Mouse (Mus musculus): Measurements from ENCODE around the gene Pamr1.

Pamr1 gene

DNA sequence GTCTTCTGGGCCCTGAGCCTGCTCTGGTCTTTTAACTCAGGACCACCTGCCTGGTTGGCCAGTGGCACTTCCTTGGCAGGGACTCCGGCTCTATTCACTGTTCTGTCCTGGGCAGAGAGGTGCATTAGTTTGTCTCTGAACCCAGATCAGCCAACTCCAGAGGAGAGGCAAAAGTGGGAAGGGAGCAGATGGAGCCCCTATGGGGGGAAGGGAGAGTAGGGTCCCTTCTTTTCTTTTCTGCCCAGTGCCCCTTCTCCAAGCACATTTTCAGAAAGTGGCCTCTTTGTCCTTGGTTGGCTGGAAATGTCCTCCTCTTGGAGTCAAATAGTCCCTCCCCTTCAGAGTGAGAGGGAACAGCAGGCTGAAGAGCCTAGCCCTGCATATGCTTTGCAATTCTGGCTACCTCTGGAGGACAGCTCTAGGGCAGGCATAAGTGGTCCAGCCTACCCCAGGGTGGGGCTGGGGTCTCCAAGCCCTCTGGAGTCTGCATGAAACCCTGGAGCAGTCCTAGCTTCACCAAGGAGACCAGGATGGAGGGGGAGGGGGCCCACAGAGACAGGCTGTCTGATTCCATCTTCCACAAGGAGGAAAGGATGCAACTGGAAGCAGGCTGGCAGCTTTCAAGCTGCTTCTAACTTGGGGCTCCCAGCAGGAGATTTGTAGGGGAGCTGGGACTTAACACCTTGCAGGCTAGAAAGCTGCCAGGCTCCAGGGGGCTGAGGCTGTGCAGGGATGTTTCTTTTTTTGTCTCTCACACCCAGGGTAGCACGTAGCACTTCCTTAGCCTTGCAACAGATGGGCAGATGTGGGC, 49.3 kb downstream of the Pamr1 start:
- DNase-seq (ENCODE audit: low read depth, low spot score): peak; percentile 52

DNA sequence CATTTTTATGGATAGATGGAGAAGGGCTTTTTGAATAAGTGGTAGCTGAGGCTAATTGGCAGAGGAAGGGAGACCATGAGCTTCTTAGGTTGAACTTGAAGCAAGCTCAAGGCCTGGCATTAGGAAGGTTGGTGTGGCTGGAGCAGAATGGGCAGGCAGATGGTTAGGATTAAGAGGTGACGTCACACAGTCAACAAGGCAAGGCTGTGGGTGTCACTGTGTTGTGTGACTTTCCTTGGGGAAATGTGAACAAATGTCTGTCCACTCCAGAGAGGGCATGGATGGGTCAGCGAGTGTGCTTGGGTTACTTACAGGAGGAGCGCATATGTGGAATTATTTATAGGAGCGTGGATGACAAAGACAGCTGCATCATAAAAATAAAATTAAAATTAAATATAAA, 50.7 kb downstream of the Pamr1 start:
- DNase-seq (ENCODE audit: low read depth, low spot score): no peak

DNA sequence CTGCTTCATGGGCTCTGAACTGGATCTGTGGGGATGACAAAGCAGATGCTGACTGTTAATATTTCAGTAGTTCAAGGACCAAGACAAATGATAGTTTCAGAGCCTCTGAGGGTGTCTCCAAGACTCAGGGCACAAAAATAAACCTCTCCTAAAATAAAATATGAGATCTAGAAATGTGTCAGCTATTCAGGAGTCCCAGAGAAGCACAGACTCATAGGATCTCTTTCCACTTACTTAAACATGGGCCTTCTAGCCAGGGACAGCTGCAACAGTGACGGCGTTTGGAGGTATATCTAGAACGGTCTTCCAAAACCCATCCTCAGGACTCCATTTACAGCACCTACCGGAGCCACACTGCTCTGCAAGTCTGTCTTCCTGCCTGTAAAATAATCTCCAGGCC, 60.7 kb downstream of the Pamr1 start:
- no peak for DNase-seq (ENCODE audit: low read depth, low spot score)

DNA sequence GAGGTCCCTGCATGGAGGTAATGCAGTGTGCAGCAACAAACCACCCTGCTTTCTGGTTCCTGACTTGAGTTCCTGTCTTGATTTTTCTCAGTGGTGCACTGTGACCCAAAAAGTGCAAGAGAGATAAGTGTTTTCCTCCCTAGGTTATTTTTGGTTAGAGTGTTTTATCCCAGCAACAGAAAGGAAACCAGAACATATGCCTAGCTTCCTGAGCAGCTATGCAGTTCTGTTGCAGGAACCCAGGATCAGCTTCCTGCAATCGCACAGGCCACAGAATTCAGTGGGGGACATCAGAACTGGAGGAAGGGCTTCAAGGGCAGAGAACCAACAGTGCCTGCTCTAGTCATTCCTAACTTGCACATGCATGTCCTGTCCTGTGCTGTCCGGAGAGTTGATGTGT, 66.8 kb downstream of the Pamr1 start:
- DNase-seq (ENCODE audit: low read depth, low spot score): no peak

DNA sequence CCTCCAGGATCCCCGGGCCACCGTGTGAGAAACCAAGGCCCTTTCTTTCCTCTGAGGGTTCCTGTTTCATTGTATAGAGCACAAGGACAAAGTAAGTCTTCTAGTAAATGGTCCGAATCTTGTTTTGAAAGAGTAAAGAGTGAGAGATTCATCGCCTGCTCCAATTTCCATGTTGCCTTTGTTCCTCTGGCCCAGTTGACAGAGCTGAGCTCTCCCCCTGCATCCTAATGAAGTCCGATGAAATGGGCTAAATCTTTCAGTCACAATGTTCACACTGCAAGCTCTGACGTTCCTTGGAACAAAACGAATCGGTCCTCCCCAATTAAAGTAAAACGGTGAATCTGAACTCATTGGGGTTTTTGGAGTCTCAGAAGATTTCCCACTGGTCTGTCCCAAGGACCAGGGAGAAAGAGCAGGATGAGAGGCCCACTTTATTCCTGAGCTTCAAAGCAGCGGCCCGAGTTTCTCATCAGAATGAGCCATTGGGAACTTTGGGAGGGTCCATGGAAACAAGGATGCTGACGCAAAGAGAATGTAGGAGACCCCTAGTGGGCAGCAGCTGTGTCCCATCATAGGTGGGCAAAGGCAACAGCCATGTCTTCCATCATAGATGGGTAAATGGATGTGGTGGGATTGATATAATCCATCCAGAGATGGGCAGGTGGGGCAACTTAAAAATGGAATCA, 71.1 kb downstream of the Pamr1 start:
- DNase-seq (ENCODE audit: low read depth, low spot score): peak; percentile 22

DNA sequence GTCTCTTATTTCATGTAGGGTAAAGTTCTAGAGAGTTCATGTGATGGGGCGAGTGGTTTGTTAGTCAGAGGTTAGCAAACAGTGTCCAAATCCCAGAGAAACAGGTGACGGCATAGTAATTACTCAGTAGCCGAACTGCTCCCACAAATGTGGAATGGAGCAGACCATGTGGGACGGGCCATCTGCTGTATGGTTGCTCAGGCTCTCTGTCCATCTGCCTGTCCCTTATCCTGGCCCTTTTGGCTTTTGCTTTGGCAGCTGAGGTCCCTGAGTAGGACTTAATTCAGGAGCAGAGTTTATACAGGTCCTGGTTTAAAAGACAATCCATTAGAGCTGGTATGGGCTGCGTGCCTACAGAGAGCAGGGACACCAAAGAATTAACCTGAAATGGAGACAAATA, 72.4 kb downstream of the Pamr1 start:
- DNase-seq (ENCODE audit: low read depth, low spot score): no peak

DNA sequence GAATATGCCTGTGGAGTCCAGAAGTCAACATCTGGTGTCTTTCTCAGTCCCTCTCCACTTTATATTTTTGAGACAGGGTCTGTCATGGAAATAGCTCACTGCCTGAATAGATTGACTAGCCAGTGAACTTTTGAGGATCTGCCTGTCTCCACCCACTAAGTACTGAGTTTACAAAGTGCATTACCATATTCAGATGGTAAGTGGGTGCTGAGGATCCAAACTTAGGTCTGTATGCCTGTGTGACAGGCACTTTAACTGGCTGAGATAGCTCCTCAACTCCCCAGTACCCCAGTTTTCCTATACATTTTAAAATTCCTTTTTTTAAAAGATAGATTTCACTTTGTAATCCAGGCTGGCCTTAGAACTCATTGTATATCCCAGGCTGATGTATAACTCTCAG, 73.1 kb downstream of the Pamr1 start:
- DNase-seq (ENCODE audit: low read depth, low spot score): no peak

DNA sequence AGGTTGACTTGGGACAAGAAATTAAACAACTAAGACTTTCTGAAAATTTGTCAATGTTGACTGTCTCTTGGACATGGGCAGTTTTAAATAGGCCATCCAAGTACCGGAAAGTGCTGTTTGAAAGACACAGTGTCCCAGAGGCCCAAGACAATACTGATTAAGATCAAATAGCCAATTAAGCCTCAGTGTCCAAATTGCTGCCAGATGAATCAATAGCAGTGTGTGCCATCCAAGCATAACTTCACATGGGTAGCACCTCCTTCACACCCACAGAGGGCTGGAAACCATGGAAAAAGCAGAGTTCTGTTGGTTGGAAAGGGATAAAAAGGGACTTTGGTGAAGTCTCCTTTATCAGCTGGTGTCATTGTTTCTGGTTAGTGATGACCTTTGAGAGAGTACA, 74.7 kb downstream of the Pamr1 start:
- no peak for DNase-seq (ENCODE audit: low read depth, low spot score)

DNA sequence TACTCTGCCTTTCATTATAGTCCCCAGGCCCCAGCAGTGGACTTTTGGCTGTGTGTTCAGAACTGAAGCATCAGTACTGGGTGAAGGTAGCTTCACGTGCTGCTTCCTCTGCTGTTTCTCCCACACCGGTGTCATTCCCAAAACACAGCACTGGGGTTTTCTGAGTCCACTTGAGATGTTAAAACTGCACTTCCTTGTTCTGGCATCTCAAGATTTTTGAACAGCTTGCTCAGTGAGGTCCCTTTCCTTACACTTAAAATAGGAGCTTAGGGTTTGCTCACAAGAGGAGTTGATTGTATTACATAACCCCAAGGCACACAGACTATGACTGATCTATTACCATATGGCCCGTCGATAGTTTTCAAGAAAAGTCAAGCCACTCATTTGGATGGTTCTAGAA, 82.5 kb downstream of the Pamr1 start:
- no peak for DNase-seq (ENCODE audit: low read depth, low spot score)

DNA sequence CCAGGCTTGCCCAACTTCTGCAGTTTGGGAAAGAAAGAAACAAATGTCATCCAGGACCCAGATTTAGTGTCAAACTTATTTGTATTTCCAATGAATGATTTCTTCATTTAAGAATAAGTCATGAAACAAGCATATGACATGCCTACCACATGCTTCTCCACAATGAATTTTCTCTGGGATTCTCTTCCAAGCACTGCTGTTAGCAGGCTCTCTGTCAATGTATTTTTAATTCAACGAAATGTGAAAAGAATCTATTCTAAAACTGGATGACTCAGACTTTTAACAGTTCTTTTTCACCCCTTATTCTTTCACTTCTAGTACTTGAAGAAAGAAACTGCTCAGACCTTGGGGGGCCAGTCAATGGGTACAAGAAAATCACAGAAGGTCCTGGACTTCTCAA, 84.2 kb downstream of the Pamr1 start:
- DNase-seq (ENCODE audit: low read depth, low spot score): no peak

DNA sequence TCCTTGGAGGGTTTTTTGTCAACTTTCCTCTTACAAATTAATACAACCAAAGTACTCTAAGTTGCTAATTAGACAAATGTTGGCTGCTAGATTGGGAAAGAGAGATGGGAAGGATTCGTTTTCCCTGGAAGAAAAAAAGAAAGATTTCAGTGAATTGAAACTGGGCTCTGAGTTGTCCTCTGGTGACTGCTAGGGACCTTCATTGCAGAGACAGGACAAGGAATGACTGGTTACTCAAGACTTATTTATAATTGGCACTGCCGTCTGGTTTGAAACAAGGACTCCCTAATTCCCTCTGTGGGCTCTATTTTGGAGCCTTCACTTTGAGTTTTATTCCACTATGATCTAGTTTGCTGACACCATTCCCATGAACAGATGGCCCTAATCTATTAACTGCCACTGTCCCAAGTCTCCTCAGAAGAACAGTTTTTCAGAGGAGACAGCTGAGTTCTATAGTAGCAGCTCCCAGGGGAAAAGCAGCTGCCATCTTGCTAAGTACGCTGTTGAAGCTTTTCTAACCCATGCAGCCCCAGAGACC, 85.8 kb downstream of the Pamr1 start:
- no peak for DNase-seq (ENCODE audit: low read depth, low spot score)

DNA sequence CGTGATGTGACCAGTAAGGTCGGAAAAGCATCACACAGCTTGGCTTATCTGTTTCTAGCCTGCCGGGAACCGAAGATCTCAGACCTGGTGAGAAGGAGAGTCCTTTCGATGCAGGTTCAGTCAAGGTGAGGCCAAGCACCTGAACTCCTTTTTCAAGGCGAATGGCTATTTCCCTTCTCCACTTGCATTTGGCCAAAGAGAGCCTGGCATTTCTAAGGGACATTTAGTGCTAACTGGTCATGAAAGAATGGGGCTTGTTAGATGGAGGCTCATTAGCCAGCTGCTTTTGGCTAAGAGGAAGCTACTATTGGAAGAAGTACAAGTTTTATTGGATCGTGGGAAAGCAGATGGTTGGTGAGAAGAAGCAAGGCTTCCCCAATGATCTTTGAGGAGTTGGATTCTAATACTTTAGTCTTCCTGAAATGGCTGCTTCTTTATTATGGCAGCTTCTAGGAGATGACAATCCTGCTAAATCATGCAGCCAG, 86.3 kb downstream of the Pamr1 start:
- DNase-seq (ENCODE audit: low read depth, low spot score): no peak

DNA sequence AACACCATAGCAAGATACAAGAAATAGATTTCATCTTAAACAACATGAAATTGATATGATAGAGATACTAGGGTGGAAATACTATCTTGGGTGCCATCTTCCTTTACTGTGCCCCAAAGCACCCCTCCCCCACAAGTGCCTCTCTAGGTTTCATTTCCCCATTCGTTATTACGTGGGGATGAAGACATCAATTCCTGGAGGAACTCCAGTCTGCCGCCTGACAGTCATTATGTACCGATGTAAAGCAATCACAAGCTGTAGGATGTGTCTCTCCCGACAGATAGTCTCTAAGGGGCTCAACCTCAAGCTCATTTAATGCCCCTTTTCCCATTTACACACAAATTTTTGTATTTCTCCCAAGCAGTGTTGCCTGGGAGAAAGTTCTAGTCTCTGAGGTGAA, 88.3 kb downstream of the Pamr1 start:
- DNase-seq (ENCODE audit: low read depth, low spot score): no peak

DNA sequence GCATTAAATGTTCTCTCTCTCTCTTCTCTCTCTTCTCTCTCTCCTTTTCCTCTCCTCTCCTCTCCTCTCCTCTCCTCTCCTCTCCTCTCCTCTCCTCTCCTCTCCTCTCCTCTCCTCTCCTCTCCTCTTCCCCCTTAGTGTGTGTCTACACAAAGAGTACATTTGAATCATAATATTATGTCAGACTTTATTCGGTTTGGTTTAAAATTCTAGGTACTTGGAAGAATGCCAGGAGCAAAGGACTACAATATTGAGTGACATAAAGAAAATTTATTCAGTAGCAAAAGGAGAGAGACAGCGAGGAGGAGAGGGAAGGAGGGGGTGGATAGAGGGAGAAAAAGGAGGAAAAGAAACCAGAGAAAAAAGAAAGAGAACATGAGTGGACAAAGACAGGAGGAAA, 88.9 kb downstream of the Pamr1 start:
- no peak for DNase-seq (ENCODE audit: low read depth, low spot score)

DNA sequence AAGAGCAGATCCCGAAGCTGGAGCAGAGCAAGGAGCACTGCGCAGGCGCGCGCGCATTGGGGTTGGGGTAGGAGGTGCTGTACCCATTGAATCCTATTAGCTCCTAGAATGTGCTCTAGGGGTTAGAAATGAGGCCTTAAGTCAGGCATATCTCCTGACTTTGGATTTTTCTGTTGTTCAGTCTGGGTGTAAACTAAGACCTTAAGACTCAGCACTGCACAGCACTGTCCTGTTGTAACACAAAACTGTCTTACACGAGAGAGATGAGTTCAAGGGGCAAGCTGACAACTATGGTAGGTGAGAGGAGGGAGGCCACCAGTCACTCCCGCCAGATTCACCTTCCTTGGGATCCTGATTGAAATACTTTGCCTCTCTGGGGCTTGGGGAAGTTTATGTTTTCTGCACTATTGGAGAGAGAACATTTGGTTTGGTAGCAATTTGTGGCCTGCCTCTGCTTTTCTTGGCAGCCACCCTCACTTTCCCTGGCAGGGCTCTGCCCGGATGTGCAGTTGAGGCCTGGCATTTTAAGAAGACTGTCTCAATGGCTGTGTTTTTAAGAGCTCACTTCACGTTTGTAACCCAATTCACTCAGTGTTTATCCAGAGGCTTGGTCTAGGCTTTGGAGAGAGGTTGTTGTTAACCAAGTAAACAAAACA, 99.2 kb downstream of the Pamr1 start:
- no peak for DNase-seq (ENCODE audit: low read depth, low spot score)

DNA sequence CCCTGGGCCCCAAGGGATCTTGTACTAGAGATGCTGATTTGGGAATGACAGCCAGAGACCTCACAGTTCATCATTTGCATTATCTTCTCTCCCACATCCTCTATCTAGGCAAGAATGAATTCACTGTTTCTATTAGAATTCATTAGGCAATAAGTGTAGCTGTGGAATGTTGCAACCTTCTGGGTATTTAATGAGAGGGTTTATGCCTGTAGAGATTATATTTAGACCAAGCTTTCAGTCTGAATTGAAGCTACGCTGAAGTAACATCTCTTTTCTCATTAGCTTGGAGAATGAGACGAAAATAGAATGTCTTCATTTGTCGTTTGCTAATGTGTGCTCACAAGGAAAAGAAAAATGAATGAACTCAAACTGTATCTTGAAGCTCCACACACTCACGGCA, 100.5 kb downstream of the Pamr1 start:
- DNase-seq (ENCODE audit: low read depth, low spot score): no peak

DNA sequence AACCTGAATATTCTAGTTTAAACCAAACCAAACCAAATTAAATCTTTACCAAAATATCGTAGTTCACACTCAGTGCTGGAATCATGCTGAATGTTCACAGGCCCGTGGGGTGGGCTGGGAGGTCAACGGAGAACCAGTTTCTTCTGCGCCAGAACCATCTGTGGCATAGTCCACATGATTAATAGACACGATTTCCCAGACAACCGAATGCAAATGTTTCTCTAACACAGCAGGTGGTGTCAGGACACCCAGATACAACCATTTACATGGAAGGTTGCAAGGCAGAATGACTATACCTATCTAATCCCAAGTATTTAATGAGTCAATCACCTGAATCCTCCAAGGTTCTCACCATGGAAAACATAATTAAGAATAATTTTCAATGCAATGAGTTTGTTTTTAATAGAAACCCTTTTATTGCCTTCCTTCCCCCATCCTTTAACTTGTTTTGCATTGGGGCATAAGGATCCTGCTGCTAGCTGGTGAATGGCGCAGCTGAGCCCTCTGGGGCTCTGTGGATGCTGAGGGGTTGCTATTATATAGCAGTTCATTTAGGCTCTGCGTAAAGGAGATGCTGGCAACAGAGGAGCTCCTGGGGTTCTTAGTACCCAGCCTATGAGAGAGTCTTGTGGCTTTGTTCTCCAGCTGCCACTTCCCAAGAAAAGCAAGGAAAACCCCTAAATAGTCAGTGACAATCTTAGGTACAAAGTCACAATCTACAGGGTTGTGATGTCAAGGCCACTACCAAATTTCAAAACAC, 106.3 kb downstream of the Pamr1 start:
- DNase-seq (ENCODE audit: low read depth, low spot score): no peak

DNA sequence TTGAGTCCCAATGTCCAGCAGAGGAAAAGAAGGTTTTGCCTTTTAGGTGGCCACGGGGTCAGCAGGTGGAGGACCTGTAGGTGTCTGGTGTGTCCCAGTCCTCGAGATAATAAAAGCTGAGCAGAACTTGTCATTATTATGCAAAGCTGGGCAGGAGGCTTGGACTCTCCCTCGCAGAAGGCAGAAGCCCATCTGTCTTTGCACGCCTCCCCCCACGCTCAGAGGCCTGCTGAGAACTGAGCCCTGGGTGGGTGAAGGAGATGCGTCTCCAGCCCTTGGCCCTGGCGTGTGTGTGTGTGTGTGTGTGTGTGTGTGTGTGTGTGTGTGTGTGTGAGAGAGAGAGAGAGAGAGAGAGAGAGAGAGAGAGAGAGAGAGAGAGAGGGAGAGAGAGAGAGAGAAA, 107.9 kb downstream of the Pamr1 start:
- no peak for DNase-seq (ENCODE audit: low read depth, low spot score)

DNA sequence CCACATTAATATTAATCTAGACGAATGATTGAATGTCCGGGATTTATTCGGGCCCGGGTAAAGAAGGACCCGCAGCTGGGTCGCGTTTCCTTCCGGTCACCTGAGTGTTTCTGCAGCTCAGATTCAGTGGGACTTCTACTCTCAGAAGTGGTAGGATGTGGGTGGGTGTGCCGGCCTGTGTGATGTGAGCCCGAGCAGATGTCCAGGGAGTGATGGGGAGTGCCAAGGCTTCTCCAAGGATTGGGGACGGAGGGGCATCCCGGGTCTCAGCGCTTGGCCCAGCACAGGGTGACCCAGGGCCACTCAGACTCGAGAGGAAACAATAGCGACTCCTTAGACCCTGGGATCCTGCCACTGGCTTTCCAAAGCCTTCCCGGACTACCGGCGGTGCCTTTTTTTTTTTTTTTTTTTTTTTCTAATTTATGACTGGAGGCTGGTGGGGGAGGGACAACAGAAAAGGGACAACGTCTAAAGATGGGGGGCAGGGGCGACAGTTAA, 108.4 kb downstream of the Pamr1 start, which contains the start of gene Slc1a2:
Gene Slc1a2, plus strand, starts transcription at position 497 of the 498 bp plus-strand sequence.
- no peak for DNase-seq (ENCODE audit: low read depth, low spot score)

DNA sequence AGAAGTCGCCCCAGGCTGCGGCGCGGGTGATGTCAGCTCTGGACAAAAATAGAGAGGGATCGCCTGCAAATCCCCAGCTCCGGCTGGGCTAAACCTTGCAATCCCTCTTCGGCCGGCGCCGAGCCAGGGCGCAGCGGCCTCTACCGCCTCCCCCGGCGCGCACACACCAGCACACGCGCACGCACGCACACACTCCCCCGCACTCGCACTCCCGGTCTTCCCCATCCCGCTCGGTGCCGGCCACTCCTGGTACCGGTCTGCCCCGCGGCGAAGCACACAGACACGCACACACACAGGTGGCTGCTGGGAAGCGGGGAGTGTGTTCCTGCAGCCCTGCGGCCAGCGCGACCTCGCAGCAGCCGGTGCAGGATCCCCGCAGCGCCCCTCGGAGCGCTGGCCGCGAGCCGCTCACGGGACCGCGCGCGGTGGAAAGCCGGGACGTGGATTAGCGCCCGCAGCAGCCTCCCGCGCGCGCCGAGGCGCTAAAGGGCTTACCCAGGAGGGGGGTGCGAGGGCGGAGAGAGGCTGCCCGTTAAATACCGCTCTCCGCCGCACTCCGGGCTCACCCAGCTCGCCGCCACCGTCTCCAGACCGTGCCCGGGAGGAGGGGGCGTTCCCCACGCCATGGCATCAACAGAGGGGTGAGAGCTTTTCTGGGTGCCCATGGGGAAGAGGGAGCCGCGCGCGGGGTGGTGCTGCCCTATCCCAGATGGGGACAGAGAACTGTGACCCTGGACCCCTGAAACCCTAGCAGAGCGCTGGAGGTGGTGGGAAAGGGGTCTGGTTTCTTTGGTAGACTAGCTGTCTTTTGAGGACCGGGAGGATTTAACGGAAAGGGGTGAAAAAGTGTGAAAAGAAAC, 109.1 kb downstream of the Pamr1 start:
- no peak for DNase-seq (ENCODE audit: low read depth, low spot score)

DNA sequence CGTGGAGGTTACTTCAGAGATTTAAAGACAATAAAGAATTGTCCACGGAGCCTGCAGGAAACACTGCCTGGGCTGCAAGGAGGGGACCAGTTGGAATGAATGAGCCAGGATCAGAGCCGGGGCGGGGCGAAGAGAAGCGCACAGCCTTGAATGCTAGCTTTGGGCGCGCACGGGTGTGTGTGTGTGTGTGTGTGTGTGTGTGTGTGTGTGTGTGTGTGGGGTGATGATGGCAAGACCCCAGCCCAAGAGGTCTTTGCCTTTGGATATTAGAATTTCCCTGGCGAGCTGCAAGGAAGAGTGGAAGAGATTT, 109.7 kb downstream of the Pamr1 start:
- DNase-seq (ENCODE audit: low read depth, low spot score): no peak
